Mouse (Mus musculus) lung, embryonic 14.5 days (tissue): ENCODE results near the gene Zcchc14. TPM values are rescaled to one million over a fixed set of nuclear protein-coding genes. Genes with fewer than 3 reads are reported as not detected.

Experiments
- ATAC-seq: fragments of 200-750 bp; cut with Nextera tagmentation; 2 replicates; pipeline ENCODE4 v1.8.0; 2017; ENCODE audit warnings: mild to moderate bottlenecking, moderate TSS enrichment, moderate library complexity; ENCODE audit not compliant: insufficient read depth
- DNase-seq: peaks from one replicate; pipeline ENCODE4 v3.0.0-alpha.2; 2015
- H3K27ac ChIP-seq: fragments of 300-500 bp; sonication (generic); 2 replicates; pipeline ENCODE4 v1.5.1; 2014; ENCODE audit warnings: low read depth, mild to moderate bottlenecking, moderate library complexity
- H3K27me3 ChIP-seq: fragments of 300-500 bp; sonication (generic); 2 replicates; pipeline ENCODE4 v1.6.1; 2014; ENCODE audit warnings: low read length, control low read depth; ENCODE audit not compliant: insufficient read depth
- H3K36me3 ChIP-seq: fragments of 300-500 bp; sonication (generic); 2 replicates; pipeline ENCODE4 v1.6.1; 2014; ENCODE audit warnings: control low read depth; ENCODE audit not compliant: insufficient read depth
- H3K4me1 ChIP-seq: fragments of 300-500 bp; sonication (generic); 2 replicates; pipeline ENCODE4 v1.6.1; 2014; ENCODE audit warnings: antibody characterized with exemption, control low read depth; ENCODE audit not compliant: insufficient read depth
- H3K4me2 ChIP-seq: fragments of 300-500 bp; sonication (generic); 2 replicates; pipeline ENCODE4 v1.6.1; 2014; ENCODE audit warnings: mild to moderate bottlenecking
- H3K4me3 ChIP-seq: fragments of 300-500 bp; sonication (generic); 2 replicates; pipeline ENCODE4 v1.5.1; 2014; ENCODE audit warnings: low read depth, low read length
- H3K9ac ChIP-seq: fragments of 300-500 bp; sonication (generic); 2 replicates; pipeline ENCODE4 v1.6.1; 2014
- H3K9me3 ChIP-seq: fragments of 300-500 bp; sonication (generic); 2 replicates; pipeline ENCODE4 v1.6.1; 2016; ENCODE audit warnings: low read depth, low read length, control low read depth
- CTCF ChIP-seq: IDR thresholded peaks from 2 replicates; pipeline ENCODE4 v1.5.1; 2016; ENCODE audit warnings: antibody characterized with exemption, low read depth
- WGBS: fragments of 180-500 bp; shearing (Covaris S2); extraction: QIAGEN DNeasy Blood & Tissue Kit; methylation state at CpG from one replicate; pipeline ENCODE4 v1.1.7; 2014; 5-methylcytosine and 5-hydroxymethylcytosine counted together
- polyA plus RNA-seq: library from polyadenylated mRNA; unstranded; fragments of >200 nt; fragmentation: Nextera tagmentation; extraction: Ambion mirVana; gene quantifications from 2 replicates; pipeline ENCODE4 v1.2.1, GENCODE M21; 2014

Zcchc14 gene
- polyA plus RNA-seq, 1 experiment from 2014 or later: 25.0 TPM

DNA sequence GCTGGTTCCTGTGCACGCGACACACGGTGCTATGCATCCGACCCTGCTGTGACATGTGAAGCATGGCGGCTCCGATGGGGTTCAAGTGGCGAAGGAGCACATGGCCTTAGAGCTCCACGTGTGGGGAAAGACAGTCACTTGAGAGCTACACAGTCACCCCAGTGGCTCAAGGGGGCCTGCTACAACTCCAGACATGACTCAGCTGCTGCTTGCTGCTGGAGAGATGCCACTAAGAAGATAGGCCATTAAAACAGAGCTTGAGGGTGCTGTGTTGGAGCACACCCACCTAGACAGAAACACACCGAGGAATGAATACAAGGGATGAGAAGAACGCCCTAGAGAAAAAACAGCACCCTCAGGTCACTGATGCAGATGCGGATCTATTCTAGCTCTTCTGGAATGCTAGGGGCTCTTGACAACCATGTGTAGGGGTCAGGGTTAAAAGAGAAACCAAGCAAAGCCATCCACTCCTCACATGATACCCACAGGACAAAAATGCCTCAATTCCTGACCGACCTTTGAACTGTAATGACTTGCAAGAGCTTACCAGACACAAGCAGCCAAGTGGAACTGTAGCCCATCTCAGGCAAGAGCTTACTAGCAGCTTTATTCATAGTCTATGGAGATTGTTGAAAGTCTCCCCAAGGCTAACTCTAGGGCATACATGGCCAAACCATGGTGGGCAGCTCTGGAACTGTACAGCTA is 5.0 kb downstream of the Zcchc14 start:
- no peak for DNase-seq
- ATAC-seq: no peak
- Histone ChIP-seq H3K4me3 (no peak overlapping the region), H3K36me3 (peaks cover 22% of the 10 kb centered on the region; the same call in 1 of the 2 replicates), H3K27ac (no peak overlapping the region), H3K27me3 (no peaks in the 10 kb centered on the region), H3K4me1 (peaks cover 21% of the 10 kb centered on the region), H3K9ac (no peak overlapping the region), H3K4me2 (no peak overlapping the region), H3K9me3 (no peaks in the 10 kb centered on the region)
- WGBS: 80% methylated on average over 12 of the region's 12 CpGs
- no peak for TF ChIP-seq CTCF

DNA sequence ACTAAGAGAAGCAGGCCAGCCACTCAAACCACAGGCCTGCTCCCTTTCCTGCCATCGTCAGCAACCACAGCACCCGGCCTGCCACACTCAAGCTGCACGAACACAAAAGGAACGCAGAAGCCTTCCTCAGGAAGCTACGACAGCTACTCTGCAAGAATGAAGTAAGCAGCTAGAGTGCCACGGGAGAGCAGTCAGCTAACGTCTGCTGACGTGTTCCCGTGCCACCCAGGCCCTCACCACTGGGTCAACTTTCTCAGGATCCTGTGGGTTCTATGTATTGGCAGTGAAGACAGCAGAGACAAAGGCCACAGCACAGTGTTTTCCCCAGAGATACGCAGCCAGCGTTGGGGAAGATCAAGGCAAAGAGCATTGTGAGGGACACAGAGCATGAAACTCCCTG is 9.3 kb downstream of the Zcchc14 start:
- no peaks in the 10 kb centered on the region for H3K27me3 ChIP-seq
- H3K27ac ChIP-seq: no peak overlapping the region
- peaks cover 3% of the 10 kb centered on the region for H3K4me1 ChIP-seq
- no peaks in the 10 kb centered on the region for H3K9me3 ChIP-seq
- TF ChIP-seq CTCF: no peak
- ATAC-seq (no peak), DNase-seq (no peak)
- no peak overlapping the region for H3K4me3 ChIP-seq
- H3K4me2 ChIP-seq: no peak overlapping the region
- peaks cover 12% of the 10 kb centered on the region; the same call in 1 of the 2 replicates for H3K36me3 ChIP-seq
- WGBS: 68% methylated on average over 11 of the region's 11 CpGs
- no peak overlapping the region for H3K9ac ChIP-seq

DNA sequence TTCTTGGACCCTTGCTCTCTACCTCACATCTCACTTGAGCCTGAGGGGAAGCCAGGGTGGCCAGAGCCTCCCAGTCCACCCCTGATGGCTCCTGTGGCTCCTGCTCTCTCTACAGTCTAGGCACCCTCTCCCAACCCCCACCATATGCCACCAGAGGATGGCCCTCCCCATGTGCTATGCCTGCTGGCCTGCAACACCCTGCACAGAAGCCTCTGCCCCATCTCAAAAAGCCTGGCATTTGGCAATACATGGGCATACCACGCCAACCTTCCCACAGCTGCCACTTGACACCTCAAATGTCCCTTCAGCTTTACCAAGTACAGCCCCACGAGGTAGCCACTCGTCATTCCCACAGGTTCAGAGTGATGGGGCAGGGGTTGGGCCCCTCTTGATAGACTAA is 9.9 kb downstream of the Zcchc14 start:
- TF ChIP-seq CTCF: no peak
- no peak for DNase-seq
- Histone ChIP-seq H3K4me2 (no peak overlapping the region), H3K4me1 (no peaks in the 10 kb centered on the region), H3K36me3 (peaks cover 12% of the 10 kb centered on the region; the same call in 1 of the 2 replicates), H3K27ac (no peak overlapping the region), H3K27me3 (no peaks in the 10 kb centered on the region), H3K4me3 (no peak overlapping the region), H3K9me3 (no peaks in the 10 kb centered on the region), H3K9ac (no peak overlapping the region)
- no peak for ATAC-seq
- 60% methylated on average over 3 of the region's 3 CpGs for WGBS

DNA sequence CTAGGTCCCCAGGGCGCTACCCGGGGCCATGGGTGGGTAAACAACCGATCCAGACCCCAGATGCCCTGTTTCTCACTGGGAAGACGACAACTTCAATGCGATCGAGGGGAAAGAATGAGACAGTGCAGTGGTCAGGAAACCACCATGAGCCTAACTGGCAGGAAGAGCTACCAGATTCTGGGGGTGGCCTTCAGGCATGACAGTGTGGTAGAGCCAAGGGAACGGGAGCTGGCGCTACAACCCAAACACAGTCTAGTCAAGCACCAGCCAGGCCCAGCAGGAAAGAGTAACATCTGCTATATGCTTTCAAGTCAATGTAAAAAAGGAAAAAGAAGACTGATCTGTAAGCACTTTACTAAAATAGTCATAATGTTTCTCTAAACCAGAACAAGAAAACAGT is 16.5 kb downstream of the Zcchc14 start:
- WGBS: 74% methylated on average over 8 of the region's 8 CpGs
- no peak overlapping the region for H3K4me2 ChIP-seq
- H3K4me1 ChIP-seq: peaks cover 16% of the 10 kb centered on the region
- no peak overlapping the region for H3K9ac ChIP-seq
- H3K36me3 ChIP-seq: no peaks in the 10 kb centered on the region
- no peaks in the 10 kb centered on the region for H3K9me3 ChIP-seq
- H3K27me3 ChIP-seq: no peaks in the 10 kb centered on the region
- no peak overlapping the region for H3K4me3 ChIP-seq
- DNase-seq: no peak
- no peak for TF ChIP-seq CTCF
- no peak for ATAC-seq
- H3K27ac ChIP-seq: peak overlapping the region; percentile 56; the same call in 1 of the 2 replicates

DNA sequence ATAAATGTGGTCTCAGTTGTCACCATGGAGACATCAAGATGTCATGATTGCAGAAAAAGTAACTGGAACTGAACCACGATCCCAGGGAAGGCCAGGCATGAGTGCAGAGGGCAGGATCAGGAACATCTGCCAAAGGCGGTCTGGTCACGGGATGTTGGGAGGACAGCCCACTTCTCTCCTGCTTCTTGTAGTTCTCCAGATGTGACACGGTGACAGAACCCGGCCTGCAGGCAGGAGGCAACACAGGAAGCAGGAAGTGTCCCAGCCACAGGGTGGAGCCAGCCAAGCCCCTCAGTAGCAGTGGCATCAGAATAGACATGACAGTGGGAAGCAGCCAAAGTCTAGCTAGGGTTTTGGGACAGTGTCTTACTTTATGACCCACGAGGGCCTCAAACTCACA is 17.2 kb downstream of the Zcchc14 start:
- Histone ChIP-seq H3K4me2 (no peak overlapping the region), H3K36me3 (no peaks in the 10 kb centered on the region), H3K27ac (no peak overlapping the region), H3K9me3 (no peaks in the 10 kb centered on the region), H3K9ac (no peak overlapping the region), H3K4me1 (peaks cover 16% of the 10 kb centered on the region), H3K4me3 (no peak overlapping the region), H3K27me3 (no peaks in the 10 kb centered on the region)
- 37% methylated on average over 6 of the region's 6 CpGs for WGBS
- ATAC-seq (peak; percentile 33; the same call in 1 of the 2 replicates), DNase-seq (peak; percentile 68)
- peak; percentile 17; the same call in 1 of the 2 replicates for TF ChIP-seq CTCF

DNA sequence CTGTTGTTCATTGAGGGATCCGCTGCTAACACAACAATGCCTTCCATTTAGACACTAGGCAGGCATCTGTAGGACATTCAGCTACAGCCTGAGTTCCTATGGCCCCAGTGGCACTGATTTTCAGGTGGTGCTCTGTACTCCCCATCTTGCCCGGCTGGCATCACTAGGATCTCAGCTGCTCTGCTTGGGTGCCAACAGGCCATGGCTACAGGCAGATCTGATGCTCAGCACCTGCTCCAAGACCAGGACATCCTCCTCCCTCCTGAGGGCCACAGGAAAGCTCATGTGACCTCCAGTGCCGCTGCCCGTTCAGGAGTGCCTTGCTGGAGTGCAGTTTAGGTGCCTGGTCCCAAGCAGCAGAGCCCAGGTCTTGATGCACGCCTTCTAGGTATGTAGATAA is 20.3 kb downstream of the Zcchc14 start:
- Histone ChIP-seq H3K9me3 (no peaks in the 10 kb centered on the region), H3K27ac (peak overlapping the region; percentile 13; the same call in 1 of the 2 replicates), H3K36me3 (peaks cover 5% of the 10 kb centered on the region; the same call in 1 of the 2 replicates), H3K27me3 (no peaks in the 10 kb centered on the region), H3K9ac (no peak overlapping the region), H3K4me3 (no peak overlapping the region), H3K4me1 (peaks cover 16% of the 10 kb centered on the region), H3K4me2 (no peak overlapping the region)
- 71% methylated on average over 5 of the region's 5 CpGs for WGBS
- no peak for ATAC-seq
- no peak for DNase-seq
- TF ChIP-seq CTCF: no peak

DNA sequence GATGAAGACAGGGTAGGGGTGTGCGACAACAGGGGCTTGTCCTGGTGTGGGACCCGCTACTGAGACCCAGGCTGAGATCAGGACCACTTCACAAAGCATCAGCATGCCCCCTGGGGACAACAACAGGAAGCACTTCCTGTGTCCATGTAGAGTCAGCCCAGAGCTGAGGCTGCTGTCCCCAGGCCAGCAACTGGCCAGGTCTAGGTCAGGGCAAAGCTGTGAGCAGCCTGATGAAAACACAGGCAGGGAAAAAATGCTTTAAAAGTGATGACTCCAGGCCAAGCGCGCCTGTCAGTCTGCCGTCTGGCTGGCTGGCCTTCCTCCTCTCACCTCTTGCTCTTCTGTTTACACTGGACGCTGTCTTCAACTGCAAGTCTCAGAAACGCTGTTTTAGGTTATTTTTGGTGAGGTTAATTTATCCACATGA is 21.0 kb downstream of the Zcchc14 start:
- Histone ChIP-seq H3K27me3 (no peaks in the 10 kb centered on the region), H3K27ac (peak overlapping the region; percentile 25; the same call in 1 of the 2 replicates), H3K9me3 (no peaks in the 10 kb centered on the region), H3K4me1 (peaks cover 16% of the 10 kb centered on the region), H3K4me2 (no peak overlapping the region), H3K4me3 (no peak overlapping the region), H3K9ac (no peak overlapping the region), H3K36me3 (peaks cover 11% of the 10 kb centered on the region; the same call in 1 of the 2 replicates)
- ATAC-seq (peak; percentile 73), DNase-seq (peak; percentile 50)
- 0 out of 2 replicates have a peak, but pooled peaks have one; percentile 24 for TF ChIP-seq CTCF
- 27% methylated on average over 7 of the region's 7 CpGs for WGBS
